ENCODE assay signal across 14 mouse cellular contexts in the genomic region with DNA sequence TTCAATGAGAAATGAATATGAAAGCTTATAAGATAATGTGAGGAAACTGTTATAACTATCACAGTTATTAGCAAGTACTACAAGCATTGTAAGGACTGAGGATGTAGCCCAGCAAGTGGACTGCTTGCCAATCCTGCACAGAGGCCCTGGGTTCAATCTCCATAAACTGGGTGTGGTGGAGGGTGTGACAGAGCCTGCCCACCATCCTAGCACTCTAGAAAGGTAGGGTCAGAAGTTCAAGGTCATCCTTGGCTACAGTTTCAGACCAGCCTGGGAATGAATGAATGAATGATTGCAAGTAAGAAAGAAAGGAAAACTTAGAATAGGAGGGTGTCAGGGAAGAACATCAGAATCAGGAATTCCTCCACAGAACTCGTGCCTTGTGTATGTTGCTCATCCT. TPM values are rescaled to one million over a fixed set of nuclear protein-coding genes. Genes with fewer than 3 reads are reported as not detected.
A peak's percentile ranks its signal among the peaks of the same experiment; 100 is the strongest.
DNase-seq lines count a peak whose midpoint lies in the region; ATAC-seq and TF ChIP-seq lines count a peak whose summit lies in the region.
"Had no signal": no experiment of that assay in that cellular context is flagged by ENCODE, and none has a peak within 500 bp of the region (broad histone marks: within the 10 kb centered on the region; RNA-seq: fewer than 3 reads in every experiment).

No protein-coding gene starts in this region.

- 42% methylated on average over 1 of the region's 1 CpGs for WGBS in heart, embryonic 12.5 days
- 38% methylated on average over 1 of the region's 1 CpGs for WGBS in liver, embryonic 13.5 days (ENCODE audit: insufficient replicate concordance)
- 49% methylated on average over 1 of the region's 1 CpGs for WGBS in forebrain, embryonic 12.5 days

- intact Hi-C loops in heart, postnatal 36 days (cut with DNase I): loop anchor here (2.0 kb wide), 1 partner anchor 25 kb away; no protein-coding TSS in a partner anchor

- no peaks in the 10 kb centered on the region for H3K27me3 ChIP-seq in heart, embryonic 12.5 days (replicated peaks)
- H3K27me3 ChIP-seq in ES-Bruce4 (ENCODE audit: control insufficient read depth, insufficient read depth, low read length, poor library complexity, severe bottlenecking): no peaks in the 10 kb centered on the region
- H3K27me3 ChIP-seq in liver, embryonic 13.5 days: peaks cover 20% of the 10 kb centered on the region; the same call in 1 of the 2 replicates
- H3K27me3 ChIP-seq in forebrain, embryonic 12.5 days: peaks cover 17% of the 10 kb centered on the region; the same call in 1 of the 2 replicates

- peak overlapping the region; percentile 73 for H3K4me2 ChIP-seq in heart, embryonic 12.5 days
- H3K4me2 ChIP-seq in liver, embryonic 13.5 days: peak overlapping the region; percentile 92
- no peak overlapping the region for H3K4me2 ChIP-seq in forebrain, embryonic 12.5 days
- H3K4me2 ChIP-seq: hindbrain, embryonic 15.5 days; midbrain, embryonic 15.5 days had no signal

- TF ChIP-seq POLR2A in ES-Bruce4 (IDR thresholded peaks at IDR 0.05; ENCODE audit: insufficient read depth, low read length): no peak

- peak overlapping the region; percentile 99 for H3K27ac ChIP-seq in heart, embryonic 12.5 days (ENCODE audit: poor library complexity, severe bottlenecking)
- peak overlapping the region; percentile 67 for H3K27ac ChIP-seq in ES-Bruce4 (ENCODE audit: insufficient read depth, low read length)
- H3K27ac ChIP-seq in liver, embryonic 13.5 days: peak overlapping the region; percentile 74
- no peak overlapping the region for H3K27ac ChIP-seq in forebrain, embryonic 12.5 days
- H3K27ac ChIP-seq: hindbrain, embryonic 15.5 days; midbrain, embryonic 15.5 days had no signal

- H3K4me3 ChIP-seq in heart, embryonic 12.5 days: peak overlapping the region; percentile 100
- no peak overlapping the region for H3K4me3 ChIP-seq in ES-Bruce4 (ENCODE audit: low read depth, low read length)
- H3K4me3 ChIP-seq in liver, embryonic 13.5 days (replicated peaks): peak overlapping the region; percentile 75; the same call in 1 of the 2 replicates
- no peak overlapping the region for H3K4me3 ChIP-seq in forebrain, embryonic 12.5 days (replicated peaks)
- H3K4me3 ChIP-seq: hindbrain, embryonic 15.5 days; midbrain, embryonic 15.5 days had no signal

- DNase-seq in heart, postnatal 36 days: no peak
- DNase-seq in R1 (ENCODE audit: low read depth, low spot score): peak; percentile 92
- DNase-seq in liver, embryonic 13.5 days: no peak
- DNase-seq in cerebellum, adult 11-12 months: no peak
- no peak for DNase-seq in layer of hippocampus, postnatal 14 days (ENCODE audit: low spot score in 2 of 2)
- DNase-seq: kidney, adult 8-10 months; lung, adult 18-20 months; thymus, postnatal 36 days had no signal

- 0 out of 2 replicates have a peak, but pooled peaks cover 12% of the 10 kb centered on the region for H3K36me3 ChIP-seq in heart, embryonic 12.5 days
- no peaks in the 10 kb centered on the region for H3K36me3 ChIP-seq in ES-Bruce4 (ENCODE audit: control insufficient read depth, insufficient read depth, low read length, poor library complexity, severe bottlenecking)
- H3K36me3 ChIP-seq in liver, embryonic 13.5 days: no peaks in the 10 kb centered on the region
- H3K36me3 ChIP-seq in forebrain, embryonic 12.5 days (replicated peaks): no peaks in the 10 kb centered on the region
- H3K36me3 ChIP-seq: hindbrain, embryonic 15.5 days; midbrain, embryonic 15.5 days had no signal

- no peaks in the 10 kb centered on the region for H3K9me3 ChIP-seq in heart, embryonic 12.5 days (replicated peaks)
- H3K9me3 ChIP-seq in ES-Bruce4 (replicated peaks; ENCODE audit: control insufficient read depth, insufficient read depth, low read length, poor library complexity, severe bottlenecking): no peaks in the 10 kb centered on the region
- H3K9me3 ChIP-seq in liver, embryonic 13.5 days (replicated peaks): no peaks in the 10 kb centered on the region
- H3K9me3 ChIP-seq in forebrain, embryonic 12.5 days: no peaks in the 10 kb centered on the region
- H3K9me3 ChIP-seq: hindbrain, embryonic 15.5 days; midbrain, embryonic 15.5 days had no signal

- no peak for ATAC-seq in heart, embryonic 12.5 days (ENCODE audit: insufficient number of reproducible peaks, low FRiP score)
- ATAC-seq in liver, embryonic 13.5 days (ENCODE audit: low read depth): no peak
- ATAC-seq in forebrain, embryonic 12.5 days (ENCODE audit: low FRiP score): no peak
- ATAC-seq: midbrain, embryonic 15.5 days had no signal

- TF ChIP-seq EP300 in ES-Bruce4 (IDR thresholded peaks at IDR 0.05; ENCODE audit: insufficient read depth, low read depth, low read length): peak; percentile 80

- H3K4me1 ChIP-seq in heart, embryonic 12.5 days (replicated peaks): peaks cover 73% of the 10 kb centered on the region
- peaks cover 4% of the 10 kb centered on the region for H3K4me1 ChIP-seq in ES-Bruce4 (ENCODE audit: control insufficient read depth, insufficient read depth, low read length)
- peaks cover 81% of the 10 kb centered on the region for H3K4me1 ChIP-seq in liver, embryonic 13.5 days (replicated peaks)
- peaks cover 34% of the 10 kb centered on the region for H3K4me1 ChIP-seq in forebrain, embryonic 12.5 days

- TF ChIP-seq CTCF in ES-Bruce4 (IDR thresholded peaks at IDR 0.05; ENCODE audit: low read depth, low read length): no peak

- H3K9ac ChIP-seq in heart, embryonic 12.5 days: peak overlapping the region; percentile 100
- no peak overlapping the region for H3K9ac ChIP-seq in ES-Bruce4 (ENCODE audit: low read depth, poor library complexity, severe bottlenecking)
- no peak overlapping the region for H3K9ac ChIP-seq in liver, embryonic 13.5 days
- H3K9ac ChIP-seq in forebrain, embryonic 12.5 days: no peak overlapping the region
- H3K9ac ChIP-seq: hindbrain, embryonic 15.5 days; midbrain, embryonic 15.5 days had no signal

RNA-seq across cellular contexts. Expression of gene Itga5, which starts 2.8 kb away (rescaled TPM):
- polyA plus RNA-seq in heart, embryonic 12.5 days (2016; fragmentation: Nextera tagmentation; extraction: Ambion mirVana): 111 and 115 TPM in 2 replicates
- 10 to 100 TPM; 46.1 to 47.1 TPM for total RNA-seq in heart, postnatal 36 days (2021)
- polyA plus RNA-seq in ES-Bruce4 (2011; ENCODE audit: insufficient read depth, insufficient read length, low read depth, missing spikeins): 35.6 and 39.5 TPM in 2 replicates
- polyA plus RNA-seq in liver, embryonic 13.5 days (2015; fragmentation: Nextera tagmentation; extraction: Ambion mirVana): 12.9 and 15.8 TPM in 2 replicates
- 16.8 and 17.3 TPM in 2 replicates for polyA plus RNA-seq in forebrain, embryonic 12.5 days (2016; fragmentation: Nextera tagmentation; extraction: Ambion mirVana)
- total RNA-seq in layer of hippocampus, postnatal 14 days (2021): 1 to 10 TPM; 3.4 to 5.8 TPM

RNA-seq across cellular contexts. Expression of gene Zfp385a, which starts 23.9 kb away (rescaled TPM):
- polyA plus RNA-seq in heart, embryonic 12.5 days (2016; fragmentation: Nextera tagmentation; extraction: Ambion mirVana): 9.2 and 10.3 TPM in 2 replicates
- 10 to 100 TPM; 12.9 to 13.0 TPM for total RNA-seq in heart, postnatal 36 days (2021)
- polyA plus RNA-seq in ES-Bruce4 (2011; ENCODE audit: insufficient read depth, insufficient read length, low read depth, missing spikeins): 26.8 and 29.6 TPM in 2 replicates
- 4.6 and 5.9 TPM in 2 replicates for polyA plus RNA-seq in liver, embryonic 13.5 days (2015; fragmentation: Nextera tagmentation; extraction: Ambion mirVana)
- polyA plus RNA-seq in forebrain, embryonic 12.5 days (2016; fragmentation: Nextera tagmentation; extraction: Ambion mirVana): 16.1 and 16.8 TPM in 2 replicates
- 10 to 100 TPM; 43.2 to 44.4 TPM for total RNA-seq in layer of hippocampus, postnatal 14 days (2021)

RNA-seq across cellular contexts. Expression of gene Gpr84, which starts 53.4 kb away (rescaled TPM):
- polyA plus RNA-seq in heart, embryonic 12.5 days (2016; fragmentation: Nextera tagmentation; extraction: Ambion mirVana): 0.17 and 0.29 TPM in 2 replicates
- total RNA-seq in heart, postnatal 36 days (2021): not detected
- polyA plus RNA-seq in ES-Bruce4 (2011; ENCODE audit: insufficient read depth, insufficient read length, low read depth, missing spikeins): not detected in 2 replicates
- polyA plus RNA-seq in liver, embryonic 13.5 days (2015; fragmentation: Nextera tagmentation; extraction: Ambion mirVana): 0.28 and 0.29 TPM in 2 replicates
- 0.10 and 0.37 TPM in 2 replicates for polyA plus RNA-seq in forebrain, embryonic 12.5 days (2016; fragmentation: Nextera tagmentation; extraction: Ambion mirVana)
- total RNA-seq in layer of hippocampus, postnatal 14 days (2021): under 1 TPM; 0.74 to 0.81 TPM
- polyA plus RNA-seq: embryonic facial prominence, embryonic 11.5 days had no signal

Comparison
In these comparisons a context has a peak if more than half of its experiments do, and no peak if none do; other contexts are left out.
1. H3K4me3 ChIP-seq: peak in heart, embryonic 12.5 days (single experiment) and liver, embryonic 13.5 days (single experiment); none in ES-Bruce4 (single experiment) and forebrain, embryonic 12.5 days (single experiment).